Mouse (Mus musculus) layer of hippocampus, postnatal 25 days (tissue): ENCODE results near the gene Dmd. TPM values are rescaled to one million over a fixed set of nuclear protein-coding genes. Genes with fewer than 3 reads are reported as not detected.

Experiments
- DNase-seq, 2 experiments: peaks; one replicate each; pipeline ENCODE4 v3.0.0; 2022; ENCODE audit warnings: mixed read lengths in 2 of 2, low spot score in 1 of 2; ENCODE audit errors: extremely low spot score in 1 of 2
- total RNA-seq, 2 experiments: library from RNA; stranded (reverse); gene quantifications; 2 replicates each; pipeline ENCODE4 v1.2.3; 2021

The Dmd gene
- total RNA-seq, 2 experiments from 2014 or later: 60.1 to 77.4 TPM

DNA sequence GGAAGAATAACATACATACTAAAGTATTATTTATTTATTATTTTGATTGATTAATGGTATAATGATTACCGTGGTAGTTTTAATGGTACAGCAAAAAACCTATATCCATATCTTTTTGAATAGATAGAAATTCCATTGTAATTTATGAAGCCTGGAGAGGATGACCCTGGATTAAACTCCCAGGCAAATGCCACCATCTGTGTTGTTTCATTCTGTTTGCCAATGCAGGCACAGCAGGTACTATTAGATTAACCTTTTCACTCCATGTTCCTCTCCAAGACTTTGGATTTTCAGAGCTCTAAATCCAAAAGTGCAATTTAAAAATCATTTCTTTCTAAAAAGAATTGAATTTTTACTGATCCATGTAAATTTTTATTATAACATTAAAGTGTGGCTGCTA lies 1383.5 kb downstream of the Dmd start:
- DNase-seq: no peak

DNA sequence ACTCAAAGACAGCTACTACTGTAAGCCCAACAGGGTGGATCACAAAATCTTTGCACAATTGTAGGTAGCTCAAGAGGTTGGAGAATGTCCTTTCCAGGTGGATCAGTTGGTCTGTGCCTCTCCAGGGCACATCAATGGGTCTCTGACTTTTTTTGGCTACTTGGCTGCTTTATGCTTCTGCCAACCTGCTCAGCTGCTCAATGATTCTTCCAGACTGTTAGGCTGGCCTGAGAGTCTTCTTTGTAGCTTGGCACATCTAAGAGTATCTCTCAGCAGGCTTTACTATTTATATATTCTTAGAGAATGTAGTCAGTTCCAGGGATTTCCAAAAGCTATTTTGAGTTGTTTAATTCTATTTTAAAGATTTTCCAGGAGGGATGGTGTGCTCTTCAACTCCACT lies 1416.3 kb downstream of the Dmd start:
- no peak for DNase-seq

DNA sequence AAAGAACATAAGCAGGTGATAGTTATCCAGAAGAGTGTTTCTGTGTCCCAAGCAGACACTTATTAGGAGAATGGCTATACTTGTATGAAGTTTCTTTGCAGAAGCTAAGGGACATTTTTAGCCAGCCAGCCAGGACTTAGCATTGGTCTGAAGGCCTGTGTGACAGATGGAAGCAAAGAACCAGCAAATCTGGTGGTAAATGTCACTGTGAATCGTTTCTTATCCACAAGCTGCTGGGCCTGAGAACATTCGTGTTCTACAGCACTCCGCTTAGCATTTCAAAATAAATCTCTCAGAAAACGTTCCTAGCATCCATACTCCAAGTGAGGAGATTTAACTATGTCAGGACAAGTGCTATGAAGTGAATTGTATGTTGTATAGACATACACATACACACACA lies 1486.9 kb downstream of the Dmd start:
- no peak for DNase-seq

DNA sequence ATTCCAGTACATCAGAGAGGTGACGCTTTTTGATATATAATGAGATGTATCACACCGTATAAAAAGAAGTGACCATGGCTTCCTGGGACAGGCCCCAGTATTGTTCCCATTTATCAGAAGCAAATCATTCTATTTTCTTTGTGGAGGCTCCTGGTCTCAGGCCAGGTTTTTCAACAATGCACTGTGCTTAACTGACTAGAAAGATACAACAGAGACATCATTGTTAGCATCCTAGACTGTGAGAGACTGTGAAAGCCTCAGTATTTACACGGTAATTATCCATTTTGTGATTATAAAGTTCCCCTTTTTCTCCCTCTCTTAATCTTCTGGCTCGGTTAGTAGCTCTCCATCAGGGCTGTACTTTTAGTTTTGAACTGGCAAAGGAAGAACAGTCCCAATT lies 1487.9 kb downstream of the Dmd start:
- no peak for DNase-seq

DNA sequence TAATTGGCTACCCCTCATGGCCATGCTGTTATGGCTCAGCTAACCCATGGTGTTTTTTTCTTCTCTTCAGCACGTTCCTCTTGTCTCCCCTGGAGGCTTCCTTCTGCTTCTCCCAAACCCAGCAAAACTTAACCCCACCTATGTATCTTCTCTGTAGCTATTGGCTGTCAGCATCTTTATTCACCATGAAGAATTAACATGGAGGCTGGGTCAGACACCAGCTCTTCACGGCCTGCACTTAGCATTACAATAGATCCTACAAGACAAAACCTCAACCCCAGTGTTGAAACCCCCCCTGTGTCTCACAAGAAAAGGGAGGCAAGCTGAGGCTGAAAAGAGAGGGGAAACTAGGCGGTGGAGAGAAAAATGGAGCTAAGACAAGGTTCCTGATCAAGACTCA lies 1494.3 kb downstream of the Dmd start:
- no peak for DNase-seq

DNA sequence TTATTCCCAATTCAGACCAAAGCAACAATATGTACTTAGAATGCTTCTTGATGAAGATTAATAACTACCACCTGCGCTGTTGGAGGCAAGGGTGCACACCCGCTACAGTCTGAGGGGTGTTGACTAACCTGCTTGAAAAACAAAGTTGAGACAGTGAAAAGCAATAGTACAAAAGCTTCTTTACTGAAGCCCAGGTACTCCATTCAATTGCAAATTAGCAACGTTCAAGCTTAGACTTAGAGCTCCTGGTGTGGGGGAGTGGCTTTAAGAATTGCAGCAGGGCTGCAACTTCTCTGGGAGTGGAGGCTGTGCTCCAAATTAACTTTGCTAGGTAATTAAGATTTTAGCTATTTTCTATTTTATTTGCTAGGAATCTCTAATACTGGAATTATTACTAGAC lies 1495.3 kb downstream of the Dmd start:
- DNase-seq: no peak

DNA sequence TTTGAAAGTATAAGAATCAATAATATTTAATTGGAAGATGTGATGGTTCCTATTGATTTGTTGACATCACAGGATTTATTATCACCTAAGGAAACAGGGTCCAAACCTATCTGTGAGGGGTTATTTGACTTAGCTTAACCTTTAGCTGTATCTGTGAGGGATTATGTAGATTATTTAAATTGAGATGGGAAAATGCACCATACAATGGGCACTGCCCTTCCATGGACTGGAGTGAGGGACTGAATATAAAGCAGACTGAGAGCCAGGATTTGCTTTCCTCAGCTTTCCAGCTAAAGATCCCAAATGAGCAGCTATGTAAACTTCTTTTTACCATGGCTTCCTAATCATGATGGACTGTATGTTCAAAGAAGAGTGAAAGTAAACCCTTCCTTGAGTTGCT lies 1496.0 kb downstream of the Dmd start:
- no peak for DNase-seq

DNA sequence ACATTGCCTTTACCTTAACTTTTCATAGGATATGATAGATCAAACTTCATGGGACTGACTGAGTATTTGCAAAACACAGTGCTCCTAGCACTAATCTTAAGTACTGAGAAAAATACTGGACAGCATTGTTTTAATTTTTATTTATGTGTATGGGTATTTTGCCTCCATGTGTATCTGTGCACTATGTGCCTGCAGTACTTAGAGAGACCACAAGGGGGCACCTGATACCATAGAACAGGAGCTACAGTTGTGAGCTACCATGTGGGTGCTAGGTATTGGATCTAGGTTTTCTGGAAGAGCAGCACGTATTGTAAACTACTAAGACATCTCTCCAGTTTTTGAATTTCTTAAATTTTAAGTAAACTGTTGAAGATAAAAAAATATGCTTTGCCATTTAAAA lies 1505.8 kb downstream of the Dmd start:
- peak in 1 of 2 experiments; percentile 7 for DNase-seq

DNA sequence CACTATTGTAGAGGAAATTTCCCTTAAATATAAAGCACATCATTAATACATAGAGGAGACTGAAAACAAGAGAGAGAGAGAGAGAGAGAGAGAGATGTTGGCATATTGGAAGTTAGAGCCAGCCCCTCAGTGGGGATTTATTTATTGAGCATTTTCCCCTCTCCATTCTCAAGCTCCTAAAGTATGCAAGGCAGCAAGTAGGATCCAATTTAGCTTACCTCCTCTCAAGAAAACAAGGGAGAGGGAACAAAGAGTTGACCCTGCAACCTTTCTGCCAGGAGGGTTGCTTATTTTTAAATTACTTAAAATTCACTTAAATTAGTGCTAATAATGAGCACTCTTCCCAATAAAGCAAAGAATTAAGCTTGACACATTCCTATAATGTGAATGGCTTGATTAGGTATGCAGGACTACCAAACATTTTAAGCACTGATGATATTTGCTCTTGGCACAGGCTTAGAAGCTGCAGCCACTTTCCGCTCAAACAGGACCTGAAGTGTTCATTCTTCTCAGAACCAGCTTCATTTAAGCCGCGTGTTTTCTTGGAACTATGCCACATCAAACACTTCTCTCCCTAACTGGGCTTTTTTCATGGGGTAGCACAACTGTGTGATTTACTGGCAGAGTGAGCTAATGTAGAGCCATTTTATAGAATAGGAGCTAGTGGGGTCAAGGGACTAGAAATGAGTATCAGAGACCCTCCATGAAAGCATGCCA lies 1566.1 kb downstream of the Dmd start:
- DNase-seq: no peak

DNA sequence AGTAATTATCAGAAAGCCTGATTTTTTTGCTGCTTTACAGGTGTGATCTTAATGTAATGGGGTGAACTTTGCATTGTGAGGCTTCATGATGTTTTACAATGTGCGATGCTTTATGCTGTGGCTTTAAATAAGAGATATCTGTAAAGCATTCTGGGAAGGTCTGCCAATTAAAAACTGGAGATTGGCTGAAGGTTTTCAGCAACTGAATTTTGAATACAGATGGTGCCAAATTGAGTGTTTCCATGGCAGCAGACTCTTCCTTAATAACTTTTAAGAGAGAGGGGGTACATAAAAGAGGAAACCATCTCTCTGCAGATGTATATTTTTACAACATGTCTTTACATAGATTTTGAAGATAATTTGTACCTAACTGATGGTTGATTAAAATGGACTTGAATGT lies 1603.3 kb downstream of the Dmd start:
- no peak for DNase-seq

DNA sequence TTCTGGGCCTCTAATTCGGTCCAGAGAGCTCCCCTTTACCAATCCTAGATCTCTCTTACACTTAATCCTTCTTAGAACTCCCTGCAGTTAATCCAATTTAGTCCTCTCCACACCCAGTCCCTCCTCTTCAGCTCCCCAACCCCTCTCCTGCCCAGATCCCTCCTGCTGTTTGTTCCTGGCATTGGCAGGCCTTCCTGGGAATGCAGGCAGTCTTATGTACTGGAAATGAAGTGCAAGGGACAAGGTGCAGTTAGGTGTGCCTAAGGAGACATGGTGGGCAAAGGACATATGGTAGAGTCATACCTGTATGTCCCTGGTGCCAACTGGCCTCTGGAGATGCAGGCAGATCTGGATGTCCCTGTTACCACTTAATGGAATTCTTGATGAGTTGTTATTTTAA lies 1604.8 kb downstream of the Dmd start:
- DNase-seq: no peak

DNA sequence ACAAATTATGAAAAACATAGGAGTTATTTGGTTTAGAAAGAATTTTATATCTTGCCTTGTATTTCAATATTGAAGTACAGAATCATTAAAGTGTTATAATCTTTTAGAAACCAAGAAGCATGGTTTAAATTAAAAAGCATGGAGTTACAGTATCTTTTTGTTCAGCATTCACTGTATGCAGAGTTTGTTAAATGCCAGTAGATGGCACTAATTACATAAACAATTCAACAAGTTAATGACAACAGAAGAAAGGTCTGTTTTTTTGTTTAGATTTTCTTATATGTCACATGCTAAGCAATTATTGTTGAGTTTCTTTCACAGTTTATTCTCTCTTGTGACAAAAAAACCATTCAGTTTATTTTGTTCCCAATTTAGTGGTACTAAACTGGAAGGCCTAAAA lies 1649.8 kb downstream of the Dmd start:
- no peak for DNase-seq

DNA sequence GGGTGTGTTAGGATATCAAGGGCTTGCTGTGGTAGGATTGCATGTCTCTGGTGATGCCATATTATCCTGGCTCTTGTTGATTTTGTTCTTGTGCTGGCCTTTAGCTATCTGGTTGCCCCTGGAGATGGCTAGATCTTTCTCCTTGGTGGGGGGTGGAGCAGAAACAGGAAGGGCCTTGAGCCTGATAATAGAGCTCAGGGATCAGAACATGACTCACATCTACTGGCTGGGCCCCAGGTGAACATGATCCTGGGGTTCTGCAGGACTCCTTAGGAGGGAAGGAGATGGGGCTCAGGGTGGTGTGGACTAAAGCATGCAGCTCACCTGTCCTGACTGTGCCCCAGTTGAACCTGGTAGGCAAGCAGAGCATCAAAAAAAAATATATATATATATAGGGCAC lies 1691.8 kb downstream of the Dmd start:
- no peak for DNase-seq

DNA sequence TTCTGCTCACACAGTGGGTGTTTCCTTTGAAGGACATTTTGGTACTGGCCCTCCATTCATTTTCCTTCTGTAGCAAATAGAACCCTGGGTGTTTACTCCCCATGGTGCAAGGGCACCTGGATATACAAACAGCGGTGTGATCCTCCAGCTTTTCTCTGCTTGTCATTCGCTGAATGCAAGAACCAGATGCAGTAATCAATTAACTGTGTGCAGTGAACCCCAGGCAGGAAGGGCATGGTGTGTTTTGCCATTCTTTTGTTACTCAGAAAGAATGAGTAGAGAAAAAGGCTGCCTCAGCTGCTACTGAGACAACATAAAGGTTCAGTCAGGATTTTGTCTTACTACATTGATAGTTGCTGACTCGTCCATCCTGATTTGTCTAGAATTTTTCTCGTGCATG lies 1799.0 kb downstream of the Dmd start:
- DNase-seq: no peak

DNA sequence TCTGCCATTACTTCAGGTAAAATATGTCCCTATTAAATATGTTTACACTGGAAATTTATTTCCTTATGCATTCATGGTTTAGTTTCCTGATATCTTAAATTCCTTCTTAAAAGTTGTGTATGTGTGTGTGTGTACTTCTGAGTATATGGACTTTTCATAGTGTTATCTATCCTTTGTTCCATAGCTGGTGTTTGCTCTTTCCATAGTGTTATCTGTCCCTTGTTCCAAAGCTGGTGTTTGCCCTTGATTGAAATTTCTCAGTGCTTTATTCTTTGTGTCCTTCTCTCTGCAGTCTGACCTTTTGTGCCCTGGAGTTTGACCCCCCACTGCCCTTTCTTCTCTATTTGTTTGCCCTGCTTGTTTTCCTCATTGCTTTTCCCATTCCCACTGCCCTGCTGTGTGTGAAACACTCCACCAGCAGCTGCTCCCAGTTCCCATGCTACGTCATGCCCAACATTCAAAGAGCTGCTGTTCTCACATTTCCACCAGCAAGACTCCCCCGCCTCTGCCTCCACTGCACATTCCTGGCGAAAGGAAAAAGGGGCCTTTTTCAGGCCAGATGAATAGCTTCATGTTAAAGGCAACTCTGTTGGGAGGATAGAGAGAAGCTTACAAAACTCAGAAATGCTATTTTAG lies 1911.5 kb downstream of the Dmd start:
- peak in 1 of 2 experiments; percentile 6 for DNase-seq

DNA sequence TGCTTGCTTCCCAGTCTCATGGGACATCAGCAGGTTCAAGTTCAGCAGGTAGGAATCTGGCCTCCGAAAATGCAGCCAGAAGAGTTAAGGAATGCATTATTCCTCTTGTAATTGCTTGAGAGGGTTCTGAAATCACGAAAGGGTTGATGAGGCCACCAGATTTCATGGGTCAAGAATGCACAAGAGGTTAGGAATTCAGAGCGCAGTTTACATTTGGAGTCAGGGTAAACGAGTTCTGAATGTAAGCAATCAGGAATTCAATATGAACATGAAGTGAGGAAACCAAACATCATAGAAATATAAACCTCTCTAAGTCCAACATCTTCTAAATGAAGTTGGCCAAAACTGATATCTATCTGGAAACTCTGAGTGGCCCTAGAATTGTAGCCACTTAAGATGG lies 1924.4 kb downstream of the Dmd start:
- no peak for DNase-seq

DNA sequence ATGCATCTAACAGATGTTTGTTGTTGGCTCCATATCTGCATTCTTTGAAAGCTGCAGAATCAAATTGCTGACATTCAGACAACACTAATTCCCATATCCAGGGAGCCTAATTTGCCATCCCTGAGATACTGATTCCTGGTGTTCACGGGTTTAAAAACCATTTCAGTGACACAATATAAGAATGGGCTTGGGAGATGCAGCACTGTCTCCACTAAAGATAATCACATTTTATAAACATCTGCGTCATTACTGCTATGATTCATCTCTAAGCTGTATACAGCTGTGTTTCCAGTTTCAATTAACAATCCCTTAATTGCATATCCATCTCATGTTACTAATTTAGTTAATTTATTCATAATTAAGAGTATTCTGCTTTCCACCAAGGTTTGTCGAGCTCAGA lies 1929.5 kb downstream of the Dmd start:
- no peak for DNase-seq

DNA sequence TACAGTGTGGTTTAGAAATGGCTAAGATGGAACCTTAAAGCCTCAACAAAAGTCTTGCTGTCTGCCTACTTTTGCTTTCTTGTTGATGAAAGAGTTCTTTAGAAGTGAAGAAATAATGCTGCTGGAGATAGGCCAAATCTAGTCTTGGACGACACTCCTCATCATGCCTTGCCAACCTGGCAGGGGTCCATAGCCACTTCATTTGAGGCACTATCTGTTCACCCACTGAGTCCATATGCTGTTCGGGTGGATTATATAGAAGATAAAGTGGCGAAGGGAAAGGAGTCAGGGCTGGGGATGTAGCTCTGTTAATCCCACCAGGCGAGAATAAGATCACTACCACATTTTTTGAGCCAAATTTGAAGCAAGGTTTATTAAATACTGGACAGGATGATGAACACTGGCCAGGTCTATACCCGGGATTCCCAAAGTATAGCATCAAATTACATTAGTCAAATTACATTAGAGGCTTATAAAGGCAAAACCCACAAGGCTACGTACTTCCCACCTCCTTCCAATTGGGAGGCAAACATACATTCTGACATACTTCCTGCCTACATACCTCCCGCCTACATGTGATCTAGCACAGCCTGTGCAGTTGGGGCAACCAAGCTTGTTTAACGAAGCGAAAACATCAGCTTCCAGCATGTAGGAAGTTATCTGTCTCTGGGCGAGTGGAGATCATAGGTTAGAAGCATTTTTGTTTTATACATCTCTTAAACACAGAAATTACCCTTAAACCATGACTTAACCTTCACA lies 1984.2 kb downstream of the Dmd start:
- peak in 1 of 2 experiments; percentile 9 for DNase-seq

DNA sequence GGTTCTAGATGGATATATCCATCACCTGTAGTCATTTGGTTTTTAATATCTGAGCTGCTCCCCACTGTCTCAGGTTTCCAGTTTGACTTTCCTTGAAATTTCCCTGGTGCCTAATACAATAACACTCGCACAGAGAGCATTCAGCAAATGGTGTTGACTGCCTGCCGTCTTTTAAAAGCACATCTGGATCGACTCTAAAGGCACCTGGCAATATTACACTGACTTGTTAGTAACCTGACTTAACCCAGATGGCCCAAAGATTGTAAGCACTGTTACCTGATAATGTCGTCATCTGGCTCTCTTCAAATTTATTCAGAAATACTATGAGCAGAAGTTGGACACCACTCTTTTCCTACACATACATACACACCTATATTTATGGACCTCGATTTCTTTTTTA lies 2011.9 kb downstream of the Dmd start:
- no peak for DNase-seq

DNA sequence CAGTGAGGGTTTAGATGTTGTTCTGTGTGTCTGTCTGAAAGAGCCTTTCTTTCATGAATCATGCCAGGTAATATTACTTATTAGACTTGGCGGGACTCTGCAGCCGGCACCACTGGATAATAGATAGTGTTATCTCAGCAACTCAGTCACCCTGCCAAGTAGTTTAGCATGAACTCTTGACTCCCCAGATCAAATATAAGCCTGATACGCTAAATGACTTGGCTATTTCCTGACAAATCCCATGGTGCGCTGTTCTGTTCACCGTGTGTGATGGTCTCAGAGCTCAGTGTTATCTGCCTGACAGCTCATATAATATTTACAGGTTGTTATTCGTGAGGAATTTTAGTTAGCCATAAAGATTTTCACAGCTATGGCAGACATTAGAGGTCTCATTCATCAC lies 2012.3 kb downstream of the Dmd start:
- no peak for DNase-seq

DNA sequence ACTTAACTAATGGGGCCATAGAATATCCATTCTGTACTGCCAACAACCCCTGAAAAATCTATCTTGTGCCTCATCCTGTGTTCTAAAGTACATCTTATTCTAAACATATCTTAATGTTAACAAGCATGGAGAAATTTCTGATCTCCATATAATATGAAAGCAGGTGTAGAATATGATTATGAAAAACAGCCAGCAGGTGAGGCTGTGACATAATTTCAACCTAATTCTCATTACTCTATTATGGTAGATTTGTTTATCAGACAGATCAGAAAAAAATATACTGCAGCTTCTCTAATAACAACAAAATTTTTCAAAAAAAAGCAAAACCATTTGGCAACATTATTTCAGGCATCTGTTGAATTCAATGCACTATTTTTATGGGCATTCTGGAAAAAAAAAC lies 2059.6 kb downstream of the Dmd start:
- DNase-seq: no peak
